Mouse (Mus musculus): ENCODE data around the gene Mdh1. TPM values are rescaled to one million over a fixed set of nuclear protein-coding genes. Genes with fewer than 3 reads are reported as not detected.

Mdh1 gene
- polyA plus RNA-seq, 1 experiment = 261 TPM

GRCm38 (mm10) chr11:21569456-21570108 is 2.6 kb downstream of the Mdh1 start:
- TF ChIP-seq CTCF (IDR thresholded peaks at IDR 0.05; ENCODE audit: extremely low read depth, insufficient read length, insufficient replicate concordance, low read depth, low read length) = no peak
- no peak for TF ChIP-seq POLR2A (IDR thresholded peaks at IDR 0.05; ENCODE audit: low read depth, low read length)
- Histone ChIP-seq H3K4me1 (ENCODE audit: control insufficient read depth, insufficient read depth, insufficient read length, low read length) (peaks cover 6% of the 10 kb centered on the region), H3K36me3 (ENCODE audit: control insufficient read depth, insufficient read depth, low read length) (peaks cover 19% of the 10 kb centered on the region), H3K27ac (ENCODE audit: insufficient read depth, low read depth, low read length) (peak overlapping the region; percentile 88), H3K4me3 (ENCODE audit: low read depth, low read length) (no peak overlapping the region), H3K27me3 (ENCODE audit: control insufficient read depth, insufficient read depth, low read length) (no peaks in the 10 kb centered on the region)
- WGBS = 4% methylated on average over 3 of the region's 3 CpGs

- WGBS = 19% methylated on average over 5 of the region's 5 CpGs
- Histone ChIP-seq H3K4me3 (ENCODE audit: low read depth, low read length) (peak overlapping the region; percentile 35; the same call in 1 of the 2 replicates), H3K4me1 (ENCODE audit: control insufficient read depth, insufficient read depth, insufficient read length, low read length) (peaks cover 7% of the 10 kb centered on the region), H3K36me3 (ENCODE audit: control insufficient read depth, insufficient read depth, low read length) (peaks cover 20% of the 10 kb centered on the region), H3K27ac (ENCODE audit: insufficient read depth, low read depth, low read length) (peak overlapping the region; percentile 88), H3K27me3 (ENCODE audit: control insufficient read depth, insufficient read depth, low read length) (no peaks in the 10 kb centered on the region)
- TF ChIP-seq CTCF (IDR thresholded peaks at IDR 0.05; ENCODE audit: extremely low read depth, insufficient read length, insufficient replicate concordance, low read depth, low read length) = no peak
- TF ChIP-seq POLR2A (IDR thresholded peaks at IDR 0.05; ENCODE audit: low read depth, low read length) = no peak
Observed at GRCm38 (mm10) chr11:21569002-21569401, 3.2 kb downstream of the Mdh1 start.

DNA sequence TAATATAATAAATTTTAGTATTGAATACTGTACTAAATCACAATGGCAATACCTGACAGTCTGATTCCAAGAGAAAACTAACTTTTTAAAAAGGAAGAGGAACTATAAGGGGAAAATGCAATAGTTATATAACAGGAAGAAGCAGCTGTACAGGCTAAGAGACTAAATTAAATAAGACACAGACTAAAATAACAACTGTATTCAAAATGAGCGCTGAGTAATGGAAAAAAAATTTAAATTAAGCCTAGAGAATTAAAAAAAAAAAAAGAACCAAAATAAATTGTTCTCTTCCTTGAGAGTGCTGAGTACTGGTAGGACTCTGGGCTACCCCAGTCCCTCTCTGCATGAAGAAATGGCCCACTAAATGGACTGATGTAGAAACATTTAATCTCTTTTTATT is 4.4 kb downstream of the Mdh1 start:
- 69% methylated on average over 1 of the region's 1 CpGs for WGBS
- peaks cover 8% of the 10 kb centered on the region for H3K4me1 ChIP-seq (ENCODE audit: control insufficient read depth, insufficient read depth, insufficient read length, low read length)
- H3K27ac ChIP-seq (ENCODE audit: insufficient read depth, low read depth, low read length) = peak overlapping the region; percentile 48; the same call in 1 of the 2 replicates
- peaks cover 30% of the 10 kb centered on the region for H3K36me3 ChIP-seq (ENCODE audit: control insufficient read depth, insufficient read depth, low read length)
- H3K4me3 ChIP-seq (ENCODE audit: low read depth, low read length) = no peak overlapping the region
- no peak for TF ChIP-seq POLR2A (IDR thresholded peaks at IDR 0.05; ENCODE audit: low read depth, low read length)
- TF ChIP-seq CTCF (IDR thresholded peaks at IDR 0.05; ENCODE audit: extremely low read depth, insufficient read length, insufficient replicate concordance, low read depth, low read length) = no peak
- H3K27me3 ChIP-seq (ENCODE audit: control insufficient read depth, insufficient read depth, low read length) = no peaks in the 10 kb centered on the region

- Histone ChIP-seq H3K36me3 (ENCODE audit: control insufficient read depth, insufficient read depth, low read length) (peaks cover 33% of the 10 kb centered on the region), H3K27ac (ENCODE audit: insufficient read depth, low read depth, low read length) (peak overlapping the region; percentile 61; the same call in 1 of the 2 replicates), H3K27me3 (ENCODE audit: control insufficient read depth, insufficient read depth, low read length) (no peaks in the 10 kb centered on the region), H3K4me1 (ENCODE audit: control insufficient read depth, insufficient read depth, insufficient read length, low read length) (peaks cover 8% of the 10 kb centered on the region), H3K4me3 (ENCODE audit: low read depth, low read length) (no peak overlapping the region)
- 86% methylated on average over 6 of the region's 6 CpGs for WGBS
- TF ChIP-seq POLR2A (IDR thresholded peaks at IDR 0.05; ENCODE audit: low read depth, low read length) (no peak), CTCF (IDR thresholded peaks at IDR 0.05; ENCODE audit: extremely low read depth, insufficient read length, insufficient replicate concordance, low read depth, low read length) (no peak)
Observed at GRCm38 (mm10) chr11:21566934-21567333, 5.2 kb downstream of the Mdh1 start.

DNA sequence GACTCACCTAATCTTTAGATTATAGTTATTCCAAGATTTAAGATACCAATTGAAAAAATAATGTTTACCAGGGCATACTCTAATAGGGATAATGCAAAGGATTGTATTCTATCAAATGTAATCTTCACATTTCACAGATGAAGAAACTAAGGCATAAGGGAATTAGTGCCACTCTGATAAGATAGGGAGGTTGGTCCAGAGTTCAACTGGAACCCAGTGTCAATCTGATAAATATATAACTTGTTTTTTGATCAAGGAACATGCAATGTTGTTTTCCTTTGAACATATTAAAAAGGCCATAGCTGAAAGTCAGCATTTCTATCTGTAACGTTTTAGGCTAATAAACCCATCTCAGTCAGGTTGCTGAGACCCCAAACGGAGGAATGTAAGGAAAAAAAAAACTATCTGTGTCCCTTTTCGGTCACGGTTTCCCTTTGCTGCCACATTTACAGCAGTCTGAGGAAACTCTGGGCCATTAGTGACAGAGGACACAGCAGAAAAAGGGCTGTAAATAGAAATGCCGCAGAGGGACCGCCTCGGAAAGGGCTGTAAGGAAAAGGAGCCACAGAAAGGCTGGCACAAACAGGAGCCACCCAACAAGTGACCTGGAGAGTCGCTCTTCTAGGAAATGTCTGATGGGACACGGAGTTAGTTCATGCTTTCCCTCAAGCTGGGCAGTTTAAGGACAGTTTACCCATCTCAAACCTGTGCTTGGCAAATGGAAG is 7.3 kb downstream of the Mdh1 start:
- peak overlapping the region; percentile 81 for H3K27ac ChIP-seq (ENCODE audit: insufficient read depth, low read depth, low read length)
- H3K4me1 ChIP-seq (ENCODE audit: control insufficient read depth, insufficient read depth, insufficient read length, low read length) = peaks cover 14% of the 10 kb centered on the region
- peaks cover 44% of the 10 kb centered on the region for H3K36me3 ChIP-seq (ENCODE audit: control insufficient read depth, insufficient read depth, low read length)
- H3K4me3 ChIP-seq (ENCODE audit: low read depth, low read length) = no peak overlapping the region
- no peaks in the 10 kb centered on the region for H3K27me3 ChIP-seq (ENCODE audit: control insufficient read depth, insufficient read depth, low read length)
- 26% methylated on average over 9 of the region's 9 CpGs for WGBS
- TF ChIP-seq POLR2A (IDR thresholded peaks at IDR 0.05; ENCODE audit: low read depth, low read length) (no peak), CTCF (IDR thresholded peaks at IDR 0.05; ENCODE audit: extremely low read depth, insufficient read length, insufficient replicate concordance, low read depth, low read length) (no peak)

DNA sequence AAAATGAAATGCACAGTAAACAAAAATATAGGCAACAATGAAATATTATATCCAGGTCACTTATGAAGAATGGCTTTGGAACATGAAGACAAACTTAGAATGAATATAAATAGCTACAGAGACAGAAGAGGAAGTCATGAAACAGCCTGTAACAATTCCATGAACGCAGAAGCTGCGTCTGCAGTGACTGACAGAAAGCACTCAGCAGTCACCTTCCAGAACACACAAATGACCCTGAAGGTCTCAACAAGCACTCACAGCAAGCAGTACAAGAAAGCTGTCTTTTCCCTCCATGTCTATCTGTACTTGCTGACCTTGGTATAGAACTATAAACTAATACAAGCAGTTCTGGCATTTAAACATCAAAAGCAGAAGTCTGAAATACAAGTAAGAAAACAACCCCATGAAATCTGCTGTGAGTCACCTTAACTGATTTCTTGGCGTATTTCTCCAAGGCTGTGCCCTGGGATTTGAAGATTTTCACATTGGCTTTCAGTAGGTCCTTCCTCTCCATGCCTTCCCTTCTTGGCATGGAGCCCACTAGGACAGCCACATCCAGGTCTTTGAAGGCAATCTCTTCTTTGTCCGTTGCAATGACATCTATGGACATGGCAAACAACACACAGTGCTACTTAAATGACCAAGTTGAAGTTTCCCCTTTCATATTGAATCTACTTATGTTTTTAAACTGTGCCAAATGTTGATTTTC is 8.4 kb downstream of the Mdh1 start:
- no peak overlapping the region for H3K4me3 ChIP-seq (ENCODE audit: low read depth, low read length)
- peaks cover 16% of the 10 kb centered on the region for H3K4me1 ChIP-seq (ENCODE audit: control insufficient read depth, insufficient read depth, insufficient read length, low read length)
- TF ChIP-seq CTCF (IDR thresholded peaks at IDR 0.05; ENCODE audit: extremely low read depth, insufficient read length, insufficient replicate concordance, low read depth, low read length) (no peak), POLR2A (IDR thresholded peaks at IDR 0.05; ENCODE audit: low read depth, low read length) (no peak)
- H3K27ac ChIP-seq (ENCODE audit: insufficient read depth, low read depth, low read length) = peak overlapping the region; percentile 50; the same call in 1 of the 2 replicates
- H3K27me3 ChIP-seq (ENCODE audit: control insufficient read depth, insufficient read depth, low read length) = no peaks in the 10 kb centered on the region
- 61% methylated on average over 4 of the region's 4 CpGs for WGBS
- H3K36me3 ChIP-seq (ENCODE audit: control insufficient read depth, insufficient read depth, low read length) = peaks cover 48% of the 10 kb centered on the region

GRCm38 (mm10) chr11:21561347-21561746 is 10.8 kb downstream of the Mdh1 start:
- H3K4me3 ChIP-seq (ENCODE audit: low read depth, low read length) = no peak overlapping the region
- 74% methylated on average over 5 of the region's 5 CpGs for WGBS
- H3K27me3 ChIP-seq (ENCODE audit: control insufficient read depth, insufficient read depth, low read length) = no peaks in the 10 kb centered on the region
- H3K36me3 ChIP-seq (ENCODE audit: control insufficient read depth, insufficient read depth, low read length) = peaks cover 52% of the 10 kb centered on the region
- H3K4me1 ChIP-seq (ENCODE audit: control insufficient read depth, insufficient read depth, insufficient read length, low read length) = peaks cover 18% of the 10 kb centered on the region
- TF ChIP-seq POLR2A (IDR thresholded peaks at IDR 0.05; ENCODE audit: low read depth, low read length) = no peak
- TF ChIP-seq CTCF (IDR thresholded peaks at IDR 0.05; ENCODE audit: extremely low read depth, insufficient read length, insufficient replicate concordance, low read depth, low read length) = no peak
- peak overlapping the region; percentile 61 for H3K27ac ChIP-seq (ENCODE audit: insufficient read depth, low read depth, low read length)
